7 mouse cellular contexts compared by ENCODE assay signal in genomic region chrX:152147451-152148116, GRCm38 (mm10). TPM values are rescaled to one million over a fixed set of nuclear protein-coding genes. Genes with fewer than 3 reads are reported as not detected.
DNase-seq lines count a peak whose midpoint lies in the region; ATAC-seq lines count a peak whose summit lies in the region.

No protein-coding gene starts in this region.

- ATAC-seq in megakaryocyte progenitor cell, adult 5-6 weeks (replicated peaks; ENCODE audit: poor library complexity): peak; percentile 82

- peak; percentile 31 for DNase-seq in T-cell, adult 2 months (ENCODE audit: low spot score)
- peak; percentile 75 to 77 for DNase-seq in cerebellum, postnatal 36 days
- peak; percentile 69 to 72 for DNase-seq in frontal cortex, postnatal 36 days (ENCODE audit: low spot score in 2 of 2)
- peak; percentile 47 for DNase-seq in induced T-regulatory cell, adult 2 months (ENCODE audit: low read depth)
- DNase-seq in left cerebral cortex, adult 9 months (ENCODE audit: low spot score in 2 of 2): peak; percentile 33 to 77
- peak; percentile 71 for DNase-seq in right cerebral cortex, postnatal 25 days

RNA-seq across cellular contexts. Expression of gene Iqsec2, which starts 3.5 kb away (rescaled TPM):
- total RNA-seq in megakaryocyte progenitor cell, adult 5-6 weeks (2015): 2.4 and 5.8 TPM in 2 replicates
- 0.92 and 1.3 TPM in 2 replicates for total RNA-seq in megakaryocyte progenitor cell, adult 5-6 weeks (2017)

Comparison
In these comparisons a context has a peak if more than half of its experiments do, and no peak if none do; other contexts are left out.
1. Peak in every context shown above with its lines: DNase-seq and ATAC-seq.